Mouse (Mus musculus): ENCODE measurements around the gene Slc26a11. TPM values are rescaled to one million over a fixed set of nuclear protein-coding genes. Genes with fewer than 3 reads are reported as not detected.

The Slc26a11 gene
- polyA plus RNA-seq, 1 experiment: 1.5 TPM

GRCm38 (mm10) chr11:119419327-119420118 is 64.2 kb downstream of the Slc26a11 start:
- Histone ChIP-seq H3K4me2 (ENCODE audit: low read depth) (no peak overlapping the region), H3K27me3 (ENCODE audit: control insufficient read depth, insufficient read depth, insufficient read length) (no peaks in the 10 kb centered on the region), H3ac (ENCODE audit: control insufficient read depth, insufficient read length) (no peak overlapping the region), H3K4me3 (no peak overlapping the region), H3K36me3 (ENCODE audit: control insufficient read depth, insufficient read depth) (peaks cover 36% of the 10 kb centered on the region), H3K79me2 (ENCODE audit: control insufficient read depth, insufficient read depth) (no peaks in the 10 kb centered on the region)
- TF ChIP-seq TCF3 (IDR thresholded peaks at IDR 0.05; ENCODE audit: insufficient read length, low read depth) (no peak), MYOD1 (IDR thresholded peaks at IDR 0.05; ENCODE audit: control insufficient read depth in 1 of 3, insufficient read length in 2 of 3, low read depth in 2 of 3) (no peak), TCF12 (IDR thresholded peaks at IDR 0.05; ENCODE audit: insufficient read depth, poor library complexity, severe bottlenecking) (no peak), E2F4 (IDR thresholded peaks at IDR 0.05; ENCODE audit: insufficient read depth) (no peak), POLR2A (IDR thresholded peaks at IDR 0.05; ENCODE audit: insufficient read length, low read depth) (no peak), CEBPB (IDR thresholded peaks at IDR 0.05; ENCODE audit: insufficient read depth, poor library complexity, severe bottlenecking) (no peak), REST (IDR thresholded peaks at IDR 0.05; ENCODE audit: insufficient read depth, insufficient read length) (no peak), POLR2AphosphoS2 (IDR thresholded peaks at IDR 0.05; ENCODE audit: insufficient read length, low read depth) (no peak), MYOG (IDR thresholded peaks at IDR 0.05; ENCODE audit: control insufficient read depth in 1 of 3, insufficient read depth in 1 of 3, insufficient read length in 2 of 3, low read depth in 2 of 3) (no peak), SRF (IDR thresholded peaks at IDR 0.05; ENCODE audit: control insufficient read depth, insufficient read length, low read depth) (no peak)

DNA sequence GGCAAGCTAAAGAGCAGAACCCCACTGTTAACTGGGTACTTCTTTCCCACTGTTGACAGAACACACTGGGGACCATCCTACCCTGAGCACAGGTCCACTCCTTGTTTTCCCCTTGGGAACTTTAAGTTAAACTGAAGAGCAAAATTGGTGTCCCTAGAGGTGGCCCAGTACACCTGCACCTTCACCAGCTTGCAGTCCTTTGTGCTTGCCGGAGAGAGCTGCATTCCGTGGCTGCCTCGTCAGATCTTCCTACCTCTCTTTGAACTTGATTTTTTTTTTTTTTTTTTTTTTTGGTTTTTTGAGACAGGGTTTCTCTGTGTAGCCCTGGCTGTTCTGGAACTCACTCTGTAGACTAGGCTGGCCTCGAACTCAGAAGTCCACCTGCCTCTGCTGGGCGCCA is 65.1 kb downstream of the Slc26a11 start:
- H3K79me2 ChIP-seq (ENCODE audit: control insufficient read depth, insufficient read depth): no peaks in the 10 kb centered on the region
- H3K27me3 ChIP-seq (ENCODE audit: control insufficient read depth, insufficient read depth, insufficient read length): no peaks in the 10 kb centered on the region
- H3K36me3 ChIP-seq (ENCODE audit: control insufficient read depth, insufficient read depth): peaks cover 36% of the 10 kb centered on the region
- H3K4me3 ChIP-seq: no peak overlapping the region
- H3ac ChIP-seq (ENCODE audit: control insufficient read depth, insufficient read length): no peak overlapping the region
- TF ChIP-seq POLR2AphosphoS2 (IDR thresholded peaks at IDR 0.05; ENCODE audit: insufficient read length, low read depth) (no peak), E2F4 (IDR thresholded peaks at IDR 0.05; ENCODE audit: insufficient read depth) (no peak), POLR2A (IDR thresholded peaks at IDR 0.05; ENCODE audit: insufficient read length, low read depth) (no peak), MYOG (IDR thresholded peaks at IDR 0.05; ENCODE audit: control insufficient read depth in 1 of 3, insufficient read depth in 1 of 3, insufficient read length in 2 of 3, low read depth in 2 of 3) (no peak), MAX (IDR thresholded peaks at IDR 0.05; ENCODE audit: low read depth) (no peak), TCF12 (IDR thresholded peaks at IDR 0.05; ENCODE audit: insufficient read depth, poor library complexity, severe bottlenecking) (no peak), TCF3 (IDR thresholded peaks at IDR 0.05; ENCODE audit: insufficient read length, low read depth) (no peak), SRF (IDR thresholded peaks at IDR 0.05; ENCODE audit: control insufficient read depth, insufficient read length, low read depth) (no peak), REST (IDR thresholded peaks at IDR 0.05; ENCODE audit: insufficient read depth, insufficient read length) (no peak), MYOD1 (IDR thresholded peaks at IDR 0.05; ENCODE audit: control insufficient read depth in 1 of 3, insufficient read length in 2 of 3, low read depth in 2 of 3) (no peak)
- no peak overlapping the region for H3K4me2 ChIP-seq (ENCODE audit: low read depth)

GRCm38 (mm10) chr11:119427431-119427830 is 72.1 kb downstream of the Slc26a11 start:
- no peaks in the 10 kb centered on the region for H3K27me3 ChIP-seq (ENCODE audit: control insufficient read depth, insufficient read depth, insufficient read length)
- H3ac ChIP-seq (ENCODE audit: control insufficient read depth, insufficient read length): no peak overlapping the region
- H3K4me2 ChIP-seq (ENCODE audit: low read depth): no peak overlapping the region
- TF ChIP-seq CEBPB (IDR thresholded peaks at IDR 0.05; ENCODE audit: insufficient read depth, poor library complexity, severe bottlenecking) (no peak), TCF3 (IDR thresholded peaks at IDR 0.05; ENCODE audit: insufficient read length, low read depth) (no peak), MYOD1 (IDR thresholded peaks at IDR 0.05; ENCODE audit: control insufficient read depth in 1 of 3, insufficient read length in 2 of 3, low read depth in 2 of 3) (no peak), POLR2AphosphoS2 (IDR thresholded peaks at IDR 0.05; ENCODE audit: insufficient read length, low read depth) (no peak), TCF12 (IDR thresholded peaks at IDR 0.05; ENCODE audit: insufficient read depth, poor library complexity, severe bottlenecking) (no peak), MAX (IDR thresholded peaks at IDR 0.05; ENCODE audit: low read depth) (no peak), E2F4 (IDR thresholded peaks at IDR 0.05; ENCODE audit: insufficient read depth) (no peak), SRF (IDR thresholded peaks at IDR 0.05; ENCODE audit: control insufficient read depth, insufficient read length, low read depth) (no peak), MYOG (IDR thresholded peaks at IDR 0.05; ENCODE audit: control insufficient read depth in 1 of 3, insufficient read depth in 1 of 3, insufficient read length in 2 of 3, low read depth in 2 of 3) (no peak), USF1 (IDR thresholded peaks at IDR 0.05; ENCODE audit: low read depth) (no peak), POLR2A (IDR thresholded peaks at IDR 0.05; ENCODE audit: insufficient read length, low read depth) (no peak), REST (IDR thresholded peaks at IDR 0.05; ENCODE audit: insufficient read depth, insufficient read length) (no peak)
- H3K36me3 ChIP-seq (ENCODE audit: control insufficient read depth, insufficient read depth): peaks cover 20% of the 10 kb centered on the region
- no peaks in the 10 kb centered on the region for H3K79me2 ChIP-seq (ENCODE audit: control insufficient read depth, insufficient read depth)
- no peak overlapping the region for H3K4me3 ChIP-seq

- Histone ChIP-seq H3K27me3 (ENCODE audit: control insufficient read depth, insufficient read depth, insufficient read length) (no peaks in the 10 kb centered on the region), H3K4me2 (ENCODE audit: low read depth) (peak overlapping the region; percentile 76), H3K36me3 (ENCODE audit: control insufficient read depth, insufficient read depth) (peaks cover 20% of the 10 kb centered on the region), H3K79me2 (ENCODE audit: control insufficient read depth, insufficient read depth) (no peaks in the 10 kb centered on the region), H3K4me3 (no peak overlapping the region), H3ac (ENCODE audit: control insufficient read depth, insufficient read length) (no peak overlapping the region)
- TF ChIP-seq E2F4 (IDR thresholded peaks at IDR 0.05; ENCODE audit: insufficient read depth) (no peak), CEBPB (IDR thresholded peaks at IDR 0.05; ENCODE audit: insufficient read depth, poor library complexity, severe bottlenecking) (no peak), POLR2AphosphoS2 (IDR thresholded peaks at IDR 0.05; ENCODE audit: insufficient read length, low read depth) (no peak)
Observed at GRCm38 (mm10) chr11:119427986-119428385, 72.6 kb downstream of the Slc26a11 start.

All from myocyte (in vitro differentiated cells).